Mouse (Mus musculus) cerebellum, adult 18-20 months (tissue): ENCODE data around the gene Itpr1.
A peak's percentile ranks its signal among the peaks of the same experiment; 100 is the strongest.

ENCODE experiments used
- DNase-seq, 2 experiments: peaks; one replicate each; pipeline ENCODE4 v3.0.0; 2021

Itpr1 gene

GRCm38 (mm10) chr6:108212881-108213295, at the start of gene Itpr1:
Gene Itpr1 (plus strand): TSS chr6:108213096.
- peak; percentile 96 to 99 for DNase-seq

- DNase-seq = no peak
These were observed 48.0 kb upstream of the Itpr1 start for GRCm38 (mm10) chr6:108164935-108165334.

- DNase-seq = no peak
These were observed 47.3 kb upstream of the Itpr1 start for GRCm38 (mm10) chr6:108165598-108165997.

- no peak for DNase-seq
These were observed 44.8 kb upstream of the Itpr1 start for GRCm38 (mm10) chr6:108167946-108168680.

GRCm38 (mm10) chr6:108168723-108169122, 44.2 kb upstream of the Itpr1 start:
- DNase-seq = no peak

- DNase-seq = no peak
These were observed 43.4 kb upstream of the Itpr1 start for GRCm38 (mm10) chr6:108169466-108169865.

GRCm38 (mm10) chr6:108172219-108172618, 40.7 kb upstream of the Itpr1 start:
- no peak for DNase-seq

- DNase-seq = no peak
These were observed 38.7 kb upstream of the Itpr1 start for GRCm38 (mm10) chr6:108174181-108174580.

GRCm38 (mm10) chr6:108179087-108179486, 33.8 kb upstream of the Itpr1 start:
- no peak for DNase-seq

GRCm38 (mm10) chr6:108184847-108185684, 27.8 kb upstream of the Itpr1 start, which contains the start of gene Sumf1:
Gene Sumf1 (minus strand): TSS chr6:108185582.
- peak; percentile 93 to 94 for DNase-seq

- DNase-seq = no peak
These were observed 27.2 kb upstream of the Itpr1 start for GRCm38 (mm10) chr6:108185685-108186009.

- DNase-seq = no peak
These were observed 22.2 kb upstream of the Itpr1 start for GRCm38 (mm10) chr6:108190690-108191089.

GRCm38 (mm10) chr6:108192632-108193031, 20.3 kb upstream of the Itpr1 start:
- no peak for DNase-seq

- DNase-seq = no peak
These were observed 16.2 kb upstream of the Itpr1 start for GRCm38 (mm10) chr6:108196665-108197064.

GRCm38 (mm10) chr6:108197117-108197516, 15.8 kb upstream of the Itpr1 start:
- no peak for DNase-seq

GRCm38 (mm10) chr6:108198286-108198685, 14.6 kb upstream of the Itpr1 start:
- DNase-seq = no peak

- no peak for DNase-seq
These were observed 8.6 kb upstream of the Itpr1 start for GRCm38 (mm10) chr6:108204322-108204721.

GRCm38 (mm10) chr6:108206145-108206544, 6.8 kb upstream of the Itpr1 start:
- DNase-seq = no peak

GRCm38 (mm10) chr6:108206914-108207566, 5.9 kb upstream of the Itpr1 start:
- no peak for DNase-seq

GRCm38 (mm10) chr6:108211896-108212880, 708 bp upstream of the Itpr1 start:
- peak in 1 of 2 experiments; percentile 53 for DNase-seq

- DNase-seq = peak; percentile 26 to 29
These were observed 791 bp downstream of the Itpr1 start for GRCm38 (mm10) chr6:108213481-108214293.
